Mouse (Mus musculus) CH12.LX (cell line): ENCODE data around the gene Ppt1.

Source experiments
- CTCF ChIP-seq, 2 experiments: IDR thresholded peaks in 1 of 2; conservative IDR thresholded peaks in 1 of 2; 2 replicates each; pipeline ENCODE4 v1.5.1; 2011 to 2012; ENCODE audit warnings: low read depth in 2 of 2, low read length in 2 of 2, improper control_type of control experiment in 1 of 2, inconsistent platforms in 1 of 2, mild to moderate bottlenecking in 1 of 2, moderate library complexity in 1 of 2
- EP300 ChIP-seq: IDR thresholded peaks from 2 replicates; pipeline ENCODE4 v1.6.1; 2011; ENCODE audit warnings: low read length, improper control_type of control experiment
- KAT2A ChIP-seq: IDR thresholded peaks from 2 replicates; pipeline ENCODE4 v1.6.1; 2012; ENCODE audit warnings: low read length, improper control_type of control experiment, inconsistent platforms; ENCODE audit not compliant: insufficient replicate concordance
- POLR2A ChIP-seq: IDR thresholded peaks from 2 replicates; pipeline ENCODE4 v1.6.1; 2011; ENCODE audit warnings: low read depth, mild to moderate bottlenecking, improper control_type of control experiment, low read length
- SMC3 ChIP-seq: IDR thresholded peaks from 2 replicates; pipeline ENCODE4 v1.6.1; 2011; ENCODE audit warnings: low read depth, low read length, improper control_type of control experiment

- TF ChIP-seq EP300 (no peak), CTCF (conservative IDR thresholded peaks at IDR 0.05 in 1 of 2, IDR thresholded peaks at IDR 0.05 in 1 of 2; ENCODE audit: low read depth in 2 of 2, low read length in 2 of 2) (no peak), KAT2A (no peak), POLR2A (no peak), SMC3 (no peak)
Measured at GRCm38 (mm10) chr4:122827651-122828050, 8.4 kb upstream of the Ppt1 start.
